Mouse (Mus musculus) MEL (cell line): ENCODE measurements around the gene Nmb.

Experiments
- E2F4 ChIP-seq: IDR thresholded peaks from 2 replicates; pipeline ENCODE4 v1.6.1; 2011; ENCODE audit warnings: low read depth, low read length, improper control_type of control experiment, borderline replicate concordance
- KAT2A ChIP-seq: conservative IDR thresholded peaks from 2 replicates; pipeline ENCODE4 v1.6.1; 2012; ENCODE audit warnings: low read depth, low read length, improper control_type of control experiment, inconsistent platforms
- NRF1 ChIP-seq: IDR thresholded peaks from 2 replicates; pipeline ENCODE4 v1.6.1; 2014; ENCODE audit warnings: low read depth, mild to moderate bottlenecking, inconsistent platforms, low read length, improper control_type of control experiment, moderate library complexity; ENCODE audit not compliant: poor library complexity, insufficient read depth, severe bottlenecking
- ZMIZ1 ChIP-seq: IDR thresholded peaks from 2 replicates; pipeline ENCODE4 v1.6.1; 2012; ENCODE audit warnings: low read depth, mild to moderate bottlenecking, inconsistent platforms, low read length, improper control_type of control experiment, moderate library complexity
- ZNF384 ChIP-seq: IDR thresholded peaks from 2 replicates; pipeline ENCODE4 v1.6.1; 2012; ENCODE audit warnings: low read depth, mild to moderate bottlenecking, inconsistent platforms, low read length, improper control_type of control experiment

DNA sequence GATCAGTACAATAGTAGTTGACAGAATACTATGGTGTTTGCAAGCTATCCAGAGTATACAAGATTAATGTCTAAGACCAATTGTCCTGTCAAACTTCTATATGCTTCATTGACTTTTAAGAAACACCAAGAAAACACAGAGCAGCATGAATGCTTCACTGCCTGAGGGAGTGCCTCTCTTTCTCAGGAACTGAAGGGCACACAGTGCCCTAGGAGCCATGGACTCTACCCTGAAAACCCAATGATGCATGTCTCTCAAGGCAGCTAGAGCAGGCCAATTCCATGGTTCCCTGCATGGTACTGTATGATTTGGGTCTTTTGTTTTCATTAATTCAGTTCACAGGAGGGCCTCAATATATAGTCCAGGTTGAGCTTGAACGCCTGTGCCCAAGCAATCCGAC lies 49.4 kb upstream of the Nmb start:
- no peak for TF ChIP-seq NRF1
- no peak for TF ChIP-seq ZMIZ1
- no peak for TF ChIP-seq ZNF384
- no peak for TF ChIP-seq E2F4
- no peak for TF ChIP-seq KAT2A
